Mouse (Mus musculus): ENCODE measurements around the gene Itfg2.

- no peak for TF ChIP-seq CTCF (IDR thresholded peaks at IDR 0.05; ENCODE audit: borderline replicate concordance, insufficient read depth, low read length)
- no peak for TF ChIP-seq POLR2A (IDR thresholded peaks at IDR 0.05; ENCODE audit: low read depth, low read length)
Measured at GRCm38 (mm10) chr6:128464996-128465395, 40.3 kb upstream of the Itfg2 start.

Measured in embryonic fibroblast, embryonic 13.5 days (primary cell).